ENCODE assay signal across 10 mouse cellular contexts in genomic region chr2:145225640-145226039, GRCm38 (mm10). TPM values are rescaled to one million over a fixed set of nuclear protein-coding genes. Genes with fewer than 3 reads are reported as not detected.
DNase-seq lines count a peak whose midpoint lies in the region; ATAC-seq lines count a peak whose summit lies in the region.
"Had no signal": no experiment of that assay in that cellular context is flagged by ENCODE, and none has a peak within 500 bp of the region (broad histone marks: within the 10 kb centered on the region; RNA-seq: fewer than 3 reads in every experiment).

No protein-coding gene starts in this region.

- WGBS in liver, embryonic 16.5 days (ENCODE audit: insufficient replicate concordance): 37% methylated on average over 3 of the region's 3 CpGs
- whole genome bisulfite sequencing in hindbrain, embryonic 16.5 days: 76% methylated on average over 3 of the region's 3 CpGs

- no peak overlapping the region for H3K4me2 ChIP-seq in liver, embryonic 16.5 days (ENCODE audit: low read depth, low read length)
- H3K4me2 ChIP-seq in hindbrain, embryonic 16.5 days (ENCODE audit: low read length): no peak overlapping the region
- H3K4me2 ChIP-seq: limb, embryonic 12.5 days had no signal

- no peaks in the 10 kb centered on the region for H3K4me1 ChIP-seq in liver, embryonic 16.5 days (ENCODE audit: control insufficient read depth, low read depth, low read length)
- H3K4me1 ChIP-seq in hindbrain, embryonic 16.5 days (ENCODE audit: control insufficient read depth, insufficient read depth, low read depth, low read length): no peaks in the 10 kb centered on the region
- H3K4me1 ChIP-seq: limb, embryonic 12.5 days had no signal

- no peak overlapping the region for H3K9ac ChIP-seq in liver, embryonic 16.5 days (ENCODE audit: low read depth, low read length)
- no peak overlapping the region for H3K9ac ChIP-seq in hindbrain, embryonic 16.5 days (ENCODE audit: low read depth, low read length)
- H3K9ac ChIP-seq: limb, embryonic 12.5 days had no signal

- H3K27me3 ChIP-seq in liver, embryonic 16.5 days (ENCODE audit: control insufficient read depth, insufficient read depth, low read depth, low read length): no peaks in the 10 kb centered on the region
- no peaks in the 10 kb centered on the region for H3K27me3 ChIP-seq in hindbrain, embryonic 16.5 days (replicated peaks; ENCODE audit: control insufficient read depth, insufficient read depth, low read length)
- H3K27me3 ChIP-seq: limb, embryonic 12.5 days had no signal

- peak; percentile 40; the same call in 1 of the 2 replicates for ATAC-seq in liver, embryonic 16.5 days (ENCODE audit: low read depth)
- no peak for ATAC-seq in hindbrain, embryonic 16.5 days

- H3K4me3 ChIP-seq in liver, embryonic 16.5 days (ENCODE audit: low read depth, low read length): no peak overlapping the region
- H3K4me3 ChIP-seq in hindbrain, embryonic 16.5 days (ENCODE audit: low read length): no peak overlapping the region
- H3K4me3 ChIP-seq: limb, embryonic 12.5 days had no signal

- H3K36me3 ChIP-seq in liver, embryonic 16.5 days (ENCODE audit: control insufficient read depth, insufficient read depth): no peaks in the 10 kb centered on the region
- no peaks in the 10 kb centered on the region for H3K36me3 ChIP-seq in hindbrain, embryonic 16.5 days (ENCODE audit: control insufficient read depth, insufficient read depth, low read length)
- H3K36me3 ChIP-seq: limb, embryonic 12.5 days had no signal

- peak; percentile 22 for DNase-seq in kidney, postnatal 10 days
- no peak for DNase-seq in kidney, adult 11 months
- DNase-seq in CD4-positive helper T cell, adult 2 months (ENCODE audit: low read depth, low spot score): peak; percentile 47
- DNase-seq in CD8-positive naive resting alpha-beta T cell, adult 2 months (ENCODE audit: low read depth in 2 of 2, low spot score in 2 of 2): peak; percentile 9 to 18
- DNase-seq in B cell, adult 2 months: no peak
- no peak for DNase-seq in spleen, adult 18-20 months
- DNase-seq: adrenal gland, postnatal 25 days had no signal

- no peak overlapping the region; the same call in 1 of the 2 replicates for H3K27ac ChIP-seq in liver, embryonic 16.5 days (ENCODE audit: low read length)
- H3K27ac ChIP-seq in hindbrain, embryonic 16.5 days (ENCODE audit: low read depth, low read length): no peak overlapping the region
- H3K27ac ChIP-seq: limb, embryonic 12.5 days had no signal

- no peaks in the 10 kb centered on the region for H3K9me3 ChIP-seq in liver, embryonic 16.5 days (replicated peaks; ENCODE audit: control insufficient read depth, low read length)
- H3K9me3 ChIP-seq in hindbrain, embryonic 16.5 days (ENCODE audit: control insufficient read depth, low read length): no peaks in the 10 kb centered on the region
- H3K9me3 ChIP-seq: limb, embryonic 12.5 days had no signal

RNA-seq across cellular contexts. Expression of gene Slc24a3, which starts 58.1 kb away (rescaled TPM):
- polyA plus RNA-seq in liver, embryonic 16.5 days (2015; fragmentation: Nextera tagmentation; extraction: Ambion mirVana): 0.34 and 0.40 TPM in 2 replicates
- polyA plus RNA-seq in hindbrain, embryonic 16.5 days (2015; fragmentation: Nextera tagmentation; extraction: Ambion mirVana): 11.7 and 13.6 TPM in 2 replicates

Comparison
In these comparisons a context has a peak if more than half of its experiments do, and no peak if none do; other contexts are left out.
1. DNase-seq: peak in kidney, postnatal 10 days (single experiment), CD4-positive helper T cell, adult 2 months (single experiment) and CD8-positive naive resting alpha-beta T cell, adult 2 months (2 of 2); none in kidney, adult 11 months (single experiment), B cell, adult 2 months (0 of 2) and spleen, adult 18-20 months (0 of 2).